Mouse (Mus musculus) cerebellum, adult 2 months (tissue): Measurements from ENCODE around the gene Rap1gds1.

Experiments used
- CTCF ChIP-seq: fragments of 200-500 bp; IDR thresholded peaks from 2 replicates; pipeline ENCODE4 v1.5.1; 2011; ENCODE audit warnings: low read depth, mild to moderate bottlenecking, control low read depth, low read length, moderate library complexity, borderline replicate concordance; ENCODE audit not compliant: insufficient read depth
- POLR2A ChIP-seq: fragments of 200-500 bp; IDR thresholded peaks from 2 replicates; pipeline ENCODE4 v1.6.1; 2011; ENCODE audit warnings: low read length, control low read depth, borderline replicate concordance; ENCODE audit not compliant: insufficient read depth

GRCm38 (mm10) chr3:138988004-138988403, 87.0 kb downstream of the Rap1gds1 start:
- TF ChIP-seq CTCF (no peak), POLR2A (no peak)
